Mouse (Mus musculus): ENCODE results near the gene Prkab1.

The Prkab1 gene

DNA sequence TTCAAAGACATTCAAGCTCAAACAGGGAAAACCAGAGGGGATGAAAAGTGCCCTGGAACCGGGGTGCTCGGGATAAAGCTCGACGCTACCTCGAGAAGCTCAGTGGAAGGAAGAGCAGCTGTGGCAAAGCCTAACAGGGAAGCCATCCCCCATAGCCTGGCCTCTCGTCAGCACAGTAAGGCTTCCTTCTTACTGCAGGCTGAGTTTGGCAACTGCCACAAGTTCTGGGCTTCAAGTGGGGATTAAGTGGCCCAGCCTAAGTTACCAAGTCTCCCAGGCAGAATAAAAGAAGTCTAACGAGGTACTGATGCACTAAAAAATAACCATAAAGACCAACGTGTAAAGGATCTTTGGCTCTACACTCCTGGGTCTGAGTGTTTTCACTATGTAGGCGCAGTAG lies 6.1 kb downstream of the Prkab1 start:
- no peak for DNase-seq (ENCODE audit: low read depth, low spot score)

DNA sequence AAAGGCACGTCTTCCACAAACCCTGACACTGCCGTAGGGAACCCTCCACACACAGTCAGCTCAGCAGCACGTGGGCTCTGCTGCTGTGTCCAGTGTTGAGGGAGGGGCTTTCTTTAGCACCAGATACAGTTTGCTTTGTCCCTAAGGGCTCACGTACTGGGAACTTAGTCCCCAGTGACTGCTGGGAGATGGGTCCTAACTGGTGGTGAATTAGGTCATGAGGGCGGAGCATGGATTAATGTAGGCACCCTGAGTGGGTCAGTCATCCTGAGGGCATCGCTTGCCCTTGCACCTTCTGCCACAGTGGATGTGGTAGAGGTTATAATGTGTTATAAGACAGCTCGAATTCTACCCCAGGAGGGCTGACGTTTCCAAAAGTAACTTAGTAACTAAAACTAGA lies 6.9 kb downstream of the Prkab1 start:
- no peak for DNase-seq (ENCODE audit: low read depth, low spot score)

DNA sequence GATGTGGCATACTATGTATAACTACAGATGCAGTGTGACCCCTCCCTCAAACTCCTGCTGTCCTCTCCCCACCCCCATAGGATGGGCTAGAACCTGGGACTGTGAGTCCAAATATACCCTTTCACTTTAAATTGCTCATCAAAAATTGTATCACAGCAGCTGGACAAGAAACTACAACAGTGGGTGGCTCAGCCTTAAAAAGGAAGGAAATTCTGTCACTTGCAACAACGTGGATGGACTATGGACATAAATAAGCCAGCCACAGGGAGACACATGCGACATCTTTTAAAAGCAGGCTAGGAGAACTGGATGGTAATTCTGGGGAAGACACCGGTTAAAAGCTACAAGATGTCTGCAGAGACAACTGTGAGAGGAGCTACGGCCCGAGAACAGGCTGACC lies 7.8 kb downstream of the Prkab1 start:
- DNase-seq (ENCODE audit: low read depth, low spot score), result no peak

DNA sequence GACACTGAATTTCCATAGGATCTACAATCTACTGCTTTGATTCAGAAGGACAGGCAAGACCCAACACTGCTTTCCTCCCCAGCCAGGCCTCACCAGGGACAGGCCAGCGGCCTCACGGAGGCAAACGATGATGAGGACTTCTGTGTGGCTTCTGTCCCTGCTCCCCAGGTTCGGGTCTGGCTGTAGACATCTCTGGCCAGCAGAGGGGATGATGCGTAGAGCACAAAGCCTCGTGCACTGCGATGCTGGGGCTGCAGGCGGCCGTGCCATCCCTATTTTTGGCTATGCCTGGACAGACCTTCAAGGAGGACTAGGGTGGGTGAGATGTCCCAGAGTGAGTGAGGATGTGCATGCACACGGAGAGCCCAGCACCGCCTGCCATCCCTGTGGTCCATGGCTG lies 10.1 kb downstream of the Prkab1 start:
- no peak for DNase-seq (ENCODE audit: low read depth, low spot score)

DNA sequence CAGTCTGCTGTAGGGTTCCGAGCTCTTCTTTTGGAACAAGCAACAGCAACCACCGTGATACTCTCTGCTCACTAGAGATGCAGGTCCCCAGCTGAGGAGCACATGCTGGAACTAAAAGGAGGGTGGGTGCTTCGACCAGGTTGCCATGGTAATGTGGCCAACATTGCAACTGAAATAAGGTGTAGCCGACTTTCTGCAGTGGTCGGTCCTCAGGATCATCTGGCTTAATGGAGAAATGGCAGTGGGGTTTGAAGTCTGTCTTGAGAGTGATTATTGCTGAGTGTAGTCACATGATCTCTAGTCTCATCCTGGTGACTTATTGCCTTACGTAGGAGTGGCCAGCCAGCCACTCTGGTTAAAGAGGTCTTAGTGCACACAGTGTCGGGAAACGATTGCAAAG lies 10.5 kb downstream of the Prkab1 start:
- DNase-seq (ENCODE audit: low read depth, low spot score), result no peak

DNA sequence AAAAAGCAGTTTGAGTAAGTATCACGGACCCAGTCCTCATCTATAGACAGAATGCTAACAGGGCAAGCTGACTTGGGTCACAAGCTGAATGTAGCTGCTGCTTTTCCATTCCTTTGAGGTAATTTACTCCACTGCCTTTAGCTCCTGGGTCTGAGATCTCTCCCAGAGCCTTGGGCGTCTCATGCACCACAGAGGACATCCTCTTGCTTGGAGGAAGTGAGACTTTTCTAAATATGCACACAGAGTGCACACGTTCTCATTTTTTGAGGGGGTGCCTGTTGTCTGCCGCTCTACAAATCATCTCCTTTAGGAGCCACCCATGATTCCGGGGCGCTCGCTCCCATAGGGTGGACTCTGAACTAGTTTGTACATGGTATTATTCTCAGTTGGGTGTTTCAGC lies 11.8 kb downstream of the Prkab1 start:
- no peak for DNase-seq (ENCODE audit: low read depth, low spot score)

DNA sequence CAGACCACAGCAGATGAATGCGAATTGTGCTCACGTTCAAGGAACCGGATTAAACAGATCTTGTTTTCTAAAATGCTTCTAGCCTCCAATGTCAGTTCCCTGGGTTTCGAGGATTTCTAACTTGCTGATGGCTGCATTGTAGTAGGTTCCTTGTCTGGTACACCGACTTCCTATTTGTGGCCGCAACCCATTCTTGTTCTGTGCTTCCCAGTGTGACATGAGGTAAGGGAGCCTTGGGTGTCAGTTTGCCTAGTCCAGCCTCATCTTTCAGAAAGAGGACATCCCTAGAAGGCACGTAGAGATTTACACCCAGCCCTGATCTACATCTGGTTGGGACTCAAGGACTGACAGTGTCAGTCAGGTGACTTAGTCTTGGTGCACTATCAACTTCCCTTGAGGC lies 12.6 kb downstream of the Prkab1 start:
- DNase-seq (ENCODE audit: low read depth, low spot score), result no peak

DNA sequence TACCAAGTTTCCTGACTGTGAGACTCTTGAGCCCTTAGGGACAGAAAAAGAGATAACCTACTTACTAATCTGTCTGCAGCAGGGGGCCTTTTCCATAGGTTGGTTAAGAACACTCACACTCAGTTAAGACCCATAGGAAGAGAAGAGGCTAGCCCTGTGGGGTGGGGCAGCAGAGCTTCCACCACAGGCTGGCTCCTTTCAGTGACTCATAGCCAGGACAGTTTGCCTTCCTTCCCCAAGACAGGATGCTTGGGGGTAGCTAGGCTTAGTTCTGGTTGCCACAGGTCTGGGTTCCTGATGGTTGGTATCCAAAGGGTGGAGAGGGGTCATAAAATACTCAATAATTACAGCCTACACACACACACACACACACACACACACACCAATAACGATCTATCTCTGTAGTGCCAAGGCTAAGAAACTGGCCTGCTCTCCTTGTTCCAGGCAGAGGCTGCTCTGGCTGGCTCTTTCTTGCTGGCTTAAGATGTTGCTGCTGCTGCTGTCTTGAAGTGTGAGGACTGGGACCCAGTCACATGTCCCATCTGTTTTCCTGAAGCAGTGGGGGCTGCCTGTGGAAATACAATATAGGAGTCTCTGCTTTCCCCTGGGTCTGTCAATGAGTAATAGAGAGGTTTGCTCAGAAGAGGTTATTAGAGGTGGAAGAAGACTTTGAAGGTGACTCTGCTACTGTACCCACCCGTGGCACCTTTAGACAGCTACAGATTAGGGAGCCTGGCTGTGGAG lies 14.3 kb downstream of the Prkab1 start:
- no peak for DNase-seq (ENCODE audit: low read depth, low spot score)

DNA sequence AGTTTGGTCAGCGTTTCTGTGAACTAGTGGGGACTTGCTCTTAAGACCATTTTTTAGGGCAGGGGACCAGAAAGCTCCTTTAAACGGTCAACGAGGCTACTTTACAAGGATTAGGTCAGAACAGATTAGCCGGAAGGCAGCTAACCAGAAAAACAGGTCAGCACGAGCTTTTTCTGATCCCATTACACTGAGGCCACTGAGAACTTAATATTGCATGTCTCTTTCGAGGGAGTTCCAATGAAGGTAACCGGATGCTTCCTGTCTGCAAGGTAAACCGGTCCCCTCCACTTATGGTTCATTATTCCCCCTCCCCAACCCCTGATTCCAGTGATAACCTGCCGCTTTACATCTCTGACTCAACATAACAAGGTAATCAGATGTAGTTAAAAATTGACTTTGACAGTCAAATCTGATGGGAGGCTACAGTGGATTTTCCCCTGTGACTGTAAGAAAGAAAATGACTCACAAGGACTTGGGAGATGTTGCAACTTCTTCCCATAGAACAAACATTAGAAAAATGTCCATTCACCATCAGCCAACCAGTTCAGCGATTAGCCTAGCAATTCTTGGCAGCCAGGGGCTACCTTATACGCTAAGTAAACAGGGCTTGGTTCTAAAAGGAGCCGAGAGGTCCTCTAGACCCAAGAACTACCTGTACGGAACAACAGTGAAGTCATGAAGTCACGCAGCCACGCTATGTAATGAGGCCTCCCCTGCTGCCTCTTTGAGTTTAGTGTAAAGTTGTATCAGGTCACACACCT lies 15.0 kb downstream of the Prkab1 start:
- DNase-seq (ENCODE audit: low read depth, low spot score), result no peak

DNA sequence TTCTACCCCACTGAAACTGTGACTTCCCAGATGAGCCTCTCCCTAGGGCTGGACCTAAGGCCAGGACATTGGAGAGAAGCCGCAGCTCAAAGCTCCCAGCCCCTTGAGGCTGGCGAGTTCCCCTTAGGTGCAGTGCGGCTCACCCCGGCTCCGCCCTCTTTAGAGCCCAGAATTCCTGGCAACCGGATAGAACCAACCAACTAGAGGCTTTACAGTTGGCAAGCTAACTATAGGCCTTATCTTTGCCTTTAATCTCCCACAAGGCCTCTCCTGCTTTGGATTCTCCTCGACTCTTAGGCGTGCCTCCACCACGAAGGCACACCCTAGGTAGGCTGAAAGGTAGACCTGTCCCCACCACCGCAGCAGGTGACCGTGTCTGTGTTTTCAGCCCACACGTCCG lies 16.6 kb downstream of the Prkab1 start:
- DNase-seq (ENCODE audit: low read depth, low spot score), result no peak

DNA sequence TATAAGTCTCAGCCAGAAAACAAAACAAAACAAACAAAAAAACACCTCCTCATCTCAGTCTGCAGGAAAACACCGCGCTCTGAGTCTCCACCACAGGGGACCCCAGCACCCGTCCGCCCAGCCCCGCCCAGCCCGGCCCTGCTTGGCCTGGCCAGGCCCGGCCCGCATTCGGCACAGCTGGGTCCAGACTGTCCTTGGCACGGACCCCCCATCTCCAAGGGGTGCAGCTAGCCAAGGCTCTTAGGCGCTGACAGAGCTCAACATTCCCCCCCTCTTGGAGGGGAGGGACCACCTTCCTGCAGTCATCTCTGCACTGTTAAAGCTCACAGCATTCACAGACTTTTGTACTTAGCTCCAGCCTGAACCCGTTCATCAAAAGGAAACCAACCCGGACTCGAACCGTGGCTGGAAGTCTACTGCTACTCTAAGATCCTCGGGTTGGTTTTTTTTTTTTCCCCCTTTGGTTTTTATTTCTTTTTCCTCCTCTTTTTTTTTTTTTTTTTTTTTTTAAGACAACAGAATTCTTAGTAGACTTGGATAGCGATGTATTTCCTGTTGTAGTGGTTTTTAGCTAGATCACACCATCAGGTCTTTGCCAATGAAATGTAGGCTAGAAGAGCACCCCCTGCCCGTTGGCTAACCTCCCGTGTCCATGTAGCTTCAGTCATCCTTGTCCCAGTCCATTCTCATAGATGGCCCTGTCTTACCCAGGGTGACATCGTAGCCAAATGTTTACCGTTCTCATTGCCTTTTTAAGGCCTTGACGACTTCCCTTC lies 17.8 kb downstream of the Prkab1 start:
- no peak for DNase-seq (ENCODE audit: low read depth, low spot score)

DNA sequence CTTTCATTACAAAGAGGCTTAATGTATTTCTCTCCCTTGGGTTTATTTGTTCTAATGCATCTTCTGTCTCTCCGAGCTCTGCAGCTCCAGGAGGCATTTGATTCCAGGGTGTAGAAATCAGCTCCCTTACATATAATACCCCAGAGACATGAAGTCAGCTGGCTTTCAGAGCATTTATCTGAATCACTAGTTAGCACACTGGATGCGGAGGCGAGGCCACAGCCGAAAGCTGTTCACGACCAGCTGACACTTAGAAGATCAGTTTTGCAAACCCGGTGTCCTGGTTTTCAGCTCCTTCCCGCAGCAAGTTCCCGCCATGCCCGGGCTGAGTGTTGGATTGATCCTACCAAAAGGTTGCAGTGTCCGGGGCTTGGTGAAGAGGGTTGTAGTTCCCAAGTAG lies 20.0 kb downstream of the Prkab1 start:
- DNase-seq (ENCODE audit: low read depth, low spot score), result no peak

DNA sequence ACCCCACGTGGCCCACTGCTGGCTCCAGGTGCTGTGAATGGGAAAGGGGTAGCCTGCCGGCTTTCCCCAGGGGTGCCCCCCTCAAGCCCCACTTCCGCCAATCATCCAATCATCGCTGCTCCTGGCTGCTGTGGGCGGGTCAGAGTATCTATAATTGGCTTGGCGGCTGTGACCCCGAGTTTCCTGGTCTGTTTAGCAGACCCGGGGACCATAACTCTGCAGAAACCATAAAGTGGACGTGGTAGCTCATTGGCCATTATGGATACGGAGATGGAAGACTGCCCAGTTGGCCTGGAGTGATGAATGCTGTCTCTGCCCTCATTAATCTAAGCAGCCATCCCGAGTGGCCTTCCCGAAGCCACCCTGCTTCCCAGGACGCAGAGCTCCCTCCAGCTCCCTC lies 20.5 kb downstream of the Prkab1 start:
- DNase-seq (ENCODE audit: low read depth, low spot score), result no peak

DNA sequence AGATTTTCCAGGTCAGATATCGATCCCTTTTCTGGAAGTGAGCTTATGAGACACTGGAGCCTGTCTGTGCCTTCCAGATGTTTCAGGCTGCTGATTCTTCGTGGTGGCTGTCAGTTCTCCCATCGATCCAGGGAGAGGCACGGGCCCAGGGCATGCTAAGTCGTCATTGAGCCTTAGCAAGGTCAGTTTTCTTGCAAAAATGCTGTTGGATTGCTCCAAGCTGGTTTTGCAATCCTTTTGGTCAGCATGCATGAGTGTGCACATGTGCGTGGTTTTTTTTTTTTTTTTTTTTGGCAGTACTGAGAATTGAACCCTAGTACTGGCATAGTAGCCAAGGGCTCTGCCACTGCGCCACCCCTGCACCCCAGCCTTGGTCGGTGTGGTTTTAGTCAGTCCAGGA lies 21.2 kb downstream of the Prkab1 start:
- DNase-seq (ENCODE audit: low read depth, low spot score), result no peak

DNA sequence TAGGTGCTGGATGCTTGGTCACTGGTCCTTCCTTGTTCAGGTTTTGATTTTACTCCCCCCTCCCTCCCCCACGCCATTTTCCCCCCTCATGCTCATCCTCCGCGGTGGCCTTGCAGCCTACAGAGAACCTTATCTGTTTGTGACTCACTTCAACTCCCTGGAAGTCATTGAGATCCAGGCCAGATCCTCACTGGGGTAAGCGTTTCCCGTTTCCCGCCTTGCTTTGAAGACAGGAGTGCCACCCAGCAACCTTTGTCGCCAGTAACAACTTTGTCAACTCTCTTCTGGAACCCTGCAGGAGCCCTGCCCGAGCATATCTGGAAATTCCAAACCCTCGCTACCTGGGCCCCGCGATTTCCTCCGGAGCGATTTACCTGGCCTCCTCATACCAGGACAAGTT lies 26.9 kb downstream of the Prkab1 start:
- no peak for DNase-seq (ENCODE audit: low read depth, low spot score)

DNA sequence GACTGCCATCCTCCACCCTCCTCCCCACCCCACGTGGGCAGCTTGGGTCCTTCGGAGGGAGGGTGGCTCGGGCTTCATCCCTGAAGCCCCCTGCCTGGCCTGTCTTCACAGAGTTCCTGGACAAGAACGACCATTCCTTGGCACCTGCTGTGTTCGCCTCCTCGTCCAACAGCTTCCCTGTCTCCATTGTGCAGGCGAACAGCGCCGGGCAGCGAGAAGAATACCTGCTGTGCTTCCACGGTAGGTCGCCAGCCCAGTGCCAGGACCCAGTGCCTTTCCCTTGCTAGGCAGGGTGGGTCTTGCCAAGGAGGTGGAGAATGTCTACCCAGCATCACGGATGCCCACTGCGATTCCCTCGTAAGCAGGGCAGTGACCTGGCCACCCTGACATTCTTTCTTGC lies 30.2 kb downstream of the Prkab1 start:
- DNase-seq (ENCODE audit: low read depth, low spot score), result no peak

DNA sequence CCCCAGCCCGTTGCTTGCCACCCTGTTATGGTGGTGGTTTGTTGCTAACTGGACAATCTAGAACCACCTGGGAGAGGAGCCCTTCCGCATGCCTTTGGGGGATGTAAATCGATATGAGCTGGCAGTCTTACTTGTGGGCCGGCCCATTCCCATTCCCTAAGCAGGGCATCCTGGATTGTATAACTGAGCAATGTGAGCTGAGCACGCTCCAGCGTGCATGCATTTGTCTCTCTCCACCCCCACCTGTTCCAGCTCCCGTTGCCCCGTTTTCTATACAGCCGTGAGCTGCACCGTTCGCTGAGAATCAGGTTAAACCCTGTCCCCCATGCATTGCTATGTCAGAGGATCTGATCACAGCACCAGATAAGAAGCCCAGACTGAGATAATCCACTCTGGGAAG lies 32.6 kb downstream of the Prkab1 start:
- no peak for DNase-seq (ENCODE audit: low read depth, low spot score)

DNA sequence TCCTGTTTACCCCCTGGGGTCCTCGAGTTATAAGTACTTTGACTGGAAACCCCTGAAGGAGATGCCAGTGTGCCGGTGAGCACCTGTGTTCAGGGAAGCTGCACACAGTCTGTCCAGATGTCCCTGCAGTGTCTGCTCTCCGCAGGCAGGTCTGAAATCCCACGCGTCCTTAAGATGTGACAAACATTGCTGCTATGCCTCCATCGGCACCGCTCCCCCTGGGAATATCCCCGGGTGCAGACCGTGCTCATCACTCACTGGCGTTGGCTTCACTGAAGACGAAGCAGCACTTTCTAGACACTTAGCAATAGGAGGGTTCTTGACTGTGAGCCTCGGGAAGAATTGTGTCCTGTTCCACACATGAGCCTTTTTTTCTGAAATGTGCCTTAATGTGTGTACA lies 37.0 kb downstream of the Prkab1 start:
- no peak for DNase-seq (ENCODE audit: low read depth, low spot score)

DNA sequence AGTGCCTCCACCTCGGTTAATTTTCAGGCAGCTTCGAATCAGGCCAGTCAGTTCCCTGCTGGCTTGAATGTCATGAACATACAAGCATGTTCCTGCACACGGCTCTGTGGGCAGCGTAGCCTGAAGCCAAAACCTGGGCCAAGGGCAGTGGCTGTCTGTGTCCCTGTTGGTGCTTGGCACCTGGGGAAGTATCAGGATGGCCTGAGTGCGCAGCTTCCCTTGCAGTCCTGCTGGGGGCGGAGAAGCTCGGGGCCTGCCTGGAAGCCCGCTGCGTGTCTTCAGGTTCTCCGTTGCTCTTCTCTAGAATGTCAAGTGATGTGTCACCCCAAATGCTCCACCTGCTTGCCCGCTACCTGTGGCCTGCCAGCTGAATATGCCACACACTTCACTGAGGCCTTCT lies 39.2 kb downstream of the Prkab1 start:
- DNase-seq (ENCODE audit: low read depth, low spot score), result no peak

DNA sequence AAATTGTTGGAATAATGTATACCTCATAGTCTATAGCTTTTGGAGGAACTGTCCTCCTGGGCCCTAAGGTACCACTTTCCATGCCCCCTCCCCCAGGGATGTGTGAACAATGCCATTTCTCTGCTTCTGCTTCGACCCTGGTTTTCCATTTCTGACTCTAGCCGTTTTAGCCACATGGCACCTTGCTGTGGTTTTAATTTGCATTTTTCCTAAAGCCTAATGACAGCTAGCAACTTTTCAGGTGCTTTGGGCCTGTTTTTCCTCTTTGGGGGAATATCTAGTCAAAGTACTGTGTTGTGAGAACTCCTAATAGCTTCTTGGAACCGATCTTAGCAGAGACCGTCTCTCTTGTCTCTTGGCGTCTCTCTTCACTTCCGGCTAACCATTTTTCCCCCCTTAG lies 39.9 kb downstream of the Prkab1 start:
- DNase-seq (ENCODE audit: low read depth, low spot score), result no peak

DNA sequence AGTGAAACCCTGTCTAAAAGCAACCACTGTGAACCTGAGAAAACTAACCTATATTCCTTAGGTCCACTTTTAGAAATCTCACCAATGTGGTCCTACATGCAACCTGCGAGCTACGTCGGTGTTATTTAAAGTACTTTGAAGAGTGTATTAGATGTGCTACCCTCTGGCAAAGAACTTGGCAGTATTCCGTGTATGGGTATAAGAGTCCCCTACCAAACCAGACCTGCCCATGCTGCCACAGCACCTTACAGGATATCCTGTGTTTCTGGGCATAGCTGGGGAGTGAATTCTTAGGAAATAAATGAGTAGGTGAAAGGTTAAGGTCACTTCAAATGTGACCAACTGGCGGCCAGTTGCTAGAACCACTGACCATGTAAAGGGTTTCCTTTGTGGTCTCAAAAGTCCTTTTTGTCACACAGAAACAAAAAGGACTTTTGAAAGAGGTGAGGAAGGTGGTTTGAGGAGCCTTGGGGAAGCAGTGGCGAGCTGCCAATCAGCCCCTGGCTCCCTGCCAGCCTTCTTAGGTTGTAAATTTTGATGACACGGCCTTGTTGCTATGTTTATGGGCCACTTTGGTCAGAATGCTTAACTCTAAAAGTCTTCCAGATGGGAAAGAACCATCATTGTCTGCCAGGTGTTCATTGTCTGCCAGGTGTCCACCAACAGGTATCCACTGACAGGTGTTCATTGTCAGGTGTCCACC lies 41.5 kb downstream of the Prkab1 start:
- peak; percentile 5 for DNase-seq (ENCODE audit: low read depth, low spot score)

DNA sequence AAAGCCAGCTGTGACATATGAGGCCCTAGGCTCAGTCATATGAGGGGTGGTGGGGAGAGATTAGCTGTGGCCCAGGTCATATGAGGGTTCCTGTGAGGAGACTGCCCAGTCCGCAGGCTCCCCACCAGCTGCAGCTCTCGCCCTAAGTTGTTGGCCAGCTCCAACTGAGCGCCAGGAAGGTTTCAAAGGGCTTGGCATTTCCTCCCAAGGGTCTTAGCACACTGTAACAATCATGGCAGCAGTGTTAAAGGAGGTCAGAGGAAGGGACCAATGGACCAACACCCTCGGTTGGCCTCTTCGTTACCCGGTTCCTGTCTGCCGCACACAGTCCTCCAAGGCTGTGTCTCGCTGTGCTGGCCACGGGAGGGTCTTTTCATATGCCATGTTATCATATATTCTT lies 43.8 kb downstream of the Prkab1 start:
- DNase-seq (ENCODE audit: low read depth, low spot score), result peak; percentile 5
